Mouse (Mus musculus): ENCODE measurements around the gene Mall. TPM values are rescaled to one million over a fixed set of nuclear protein-coding genes. Genes with fewer than 3 reads are reported as not detected.

Mall gene
- polyA plus RNA-seq, 1 experiment from 2014 or later = 0.91 TPM

GRCm38 (mm10) chr2:127735512-127736145, 5.9 kb upstream of the Mall start:
- Histone ChIP-seq H3K4me1 (replicated peaks; ENCODE audit: control insufficient read depth, insufficient read depth, low read length) (no peaks in the 10 kb centered on the region), H3K27ac (ENCODE audit: low read length) (no peak overlapping the region), H3K9ac (replicated peaks; ENCODE audit: low read depth, low read length) (no peak overlapping the region), H3K4me2 (ENCODE audit: low read length) (no peak overlapping the region), H3K27me3 (replicated peaks; ENCODE audit: control insufficient read depth, insufficient read depth, low read length) (no peaks in the 10 kb centered on the region), H3K9me3 (ENCODE audit: control insufficient read depth, low read length) (no peaks in the 10 kb centered on the region), H3K4me3 (replicated peaks; ENCODE audit: low read length) (no peak overlapping the region), H3K36me3 (ENCODE audit: control insufficient read depth, insufficient read depth) (no peaks in the 10 kb centered on the region)
- 69% methylated on average over 9 of the region's 9 CpGs for WGBS
- no peak for ATAC-seq

- Histone ChIP-seq H3K4me1 (replicated peaks; ENCODE audit: control insufficient read depth, insufficient read depth, low read length) (no peaks in the 10 kb centered on the region), H3K4me3 (replicated peaks; ENCODE audit: low read length) (no peak overlapping the region), H3K9ac (replicated peaks; ENCODE audit: low read depth, low read length) (no peak overlapping the region), H3K9me3 (ENCODE audit: control insufficient read depth, low read length) (no peaks in the 10 kb centered on the region), H3K4me2 (ENCODE audit: low read length) (no peak overlapping the region), H3K27ac (ENCODE audit: low read length) (no peak overlapping the region), H3K27me3 (replicated peaks; ENCODE audit: control insufficient read depth, insufficient read depth, low read length) (no peaks in the 10 kb centered on the region), H3K36me3 (ENCODE audit: control insufficient read depth, insufficient read depth) (no peaks in the 10 kb centered on the region)
- ATAC-seq = no peak
- WGBS = 84% methylated on average over 5 of the region's 5 CpGs
Observed at GRCm38 (mm10) chr2:127734889-127735288, 5.2 kb upstream of the Mall start.

- Histone ChIP-seq H3K4me3 (replicated peaks; ENCODE audit: low read length) (no peak overlapping the region), H3K36me3 (ENCODE audit: control insufficient read depth, insufficient read depth) (no peaks in the 10 kb centered on the region), H3K4me2 (ENCODE audit: low read length) (no peak overlapping the region), H3K27me3 (replicated peaks; ENCODE audit: control insufficient read depth, insufficient read depth, low read length) (peaks cover 7% of the 10 kb centered on the region; the same call in 1 of the 2 replicates), H3K4me1 (replicated peaks; ENCODE audit: control insufficient read depth, insufficient read depth, low read length) (no peaks in the 10 kb centered on the region), H3K9me3 (ENCODE audit: control insufficient read depth, low read length) (no peaks in the 10 kb centered on the region), H3K9ac (replicated peaks; ENCODE audit: low read depth, low read length) (no peak overlapping the region), H3K27ac (ENCODE audit: low read length) (no peak overlapping the region)
- no peak for ATAC-seq
- 62% methylated on average over 7 of the region's 7 CpGs for WGBS
Observed at GRCm38 (mm10) chr2:127730301-127730997, 717 bp upstream of the Mall start.

GRCm38 (mm10) chr2:127728661-127729450, 876 bp downstream of the Mall start:
- Histone ChIP-seq H3K9me3 (ENCODE audit: control insufficient read depth, low read length) (no peaks in the 10 kb centered on the region), H3K4me2 (ENCODE audit: low read length) (no peak overlapping the region), H3K4me1 (replicated peaks; ENCODE audit: control insufficient read depth, insufficient read depth, low read length) (no peaks in the 10 kb centered on the region), H3K27ac (ENCODE audit: low read length) (no peak overlapping the region), H3K27me3 (replicated peaks; ENCODE audit: control insufficient read depth, insufficient read depth, low read length) (peaks cover 7% of the 10 kb centered on the region; the same call in 1 of the 2 replicates), H3K9ac (replicated peaks; ENCODE audit: low read depth, low read length) (no peak overlapping the region), H3K4me3 (replicated peaks; ENCODE audit: low read length) (no peak overlapping the region), H3K36me3 (ENCODE audit: control insufficient read depth, insufficient read depth) (no peaks in the 10 kb centered on the region)
- ATAC-seq = no peak
- WGBS = 41% methylated on average over 15 of the region's 15 CpGs

DNA sequence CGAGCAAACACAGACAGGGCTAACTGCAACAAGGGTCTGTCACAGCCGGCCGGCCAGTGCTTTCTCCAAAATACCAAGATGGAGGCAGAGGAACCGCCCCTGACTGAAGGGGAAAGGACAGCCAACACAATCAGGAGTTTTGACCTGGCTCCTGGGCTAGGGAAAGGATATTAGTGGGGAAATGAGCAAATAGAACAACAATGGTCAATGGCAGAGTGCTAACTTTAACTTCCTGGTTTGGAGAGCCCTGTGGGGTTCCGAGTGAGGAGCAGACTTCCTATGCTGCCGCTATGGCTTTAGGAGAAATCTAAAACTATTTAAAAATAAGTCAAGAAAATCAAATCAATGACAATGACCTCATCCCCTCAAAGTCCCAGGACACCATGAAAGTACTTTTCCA, 1.6 kb downstream of the Mall start:
- no peak for ATAC-seq
- Histone ChIP-seq H3K9me3 (ENCODE audit: control insufficient read depth, low read length) (no peaks in the 10 kb centered on the region), H3K9ac (replicated peaks; ENCODE audit: low read depth, low read length) (no peak overlapping the region), H3K4me2 (ENCODE audit: low read length) (no peak overlapping the region), H3K27ac (ENCODE audit: low read length) (no peak overlapping the region), H3K4me1 (replicated peaks; ENCODE audit: control insufficient read depth, insufficient read depth, low read length) (no peaks in the 10 kb centered on the region), H3K4me3 (replicated peaks; ENCODE audit: low read length) (no peak overlapping the region), H3K27me3 (replicated peaks; ENCODE audit: control insufficient read depth, insufficient read depth, low read length) (peaks cover 7% of the 10 kb centered on the region; the same call in 1 of the 2 replicates), H3K36me3 (ENCODE audit: control insufficient read depth, insufficient read depth) (no peaks in the 10 kb centered on the region)
- WGBS = 86% methylated on average over 6 of the region's 6 CpGs

DNA sequence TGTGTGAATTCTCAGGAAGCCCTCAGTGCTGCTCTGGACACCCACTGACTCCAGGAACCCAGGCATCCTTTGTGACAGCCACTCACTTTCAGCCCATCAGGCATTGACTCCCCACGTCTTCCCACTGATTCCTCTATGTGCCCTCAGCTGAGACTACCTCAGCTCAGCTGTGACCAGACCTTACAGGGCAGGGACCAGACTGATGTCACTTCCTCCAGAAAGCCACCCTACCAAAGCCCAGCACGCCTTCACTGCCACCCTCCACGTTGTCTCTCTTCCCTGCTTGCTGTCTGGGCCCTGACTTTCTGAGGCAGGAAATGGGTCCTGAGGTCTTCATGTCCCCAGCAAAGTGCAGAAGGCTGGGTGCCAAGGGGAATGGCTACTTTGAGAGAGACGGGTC, 6.5 kb downstream of the Mall start:
- Histone ChIP-seq H3K4me2 (ENCODE audit: low read length) (no peak overlapping the region), H3K9me3 (ENCODE audit: control insufficient read depth, low read length) (no peaks in the 10 kb centered on the region), H3K9ac (replicated peaks; ENCODE audit: low read depth, low read length) (no peak overlapping the region), H3K36me3 (ENCODE audit: control insufficient read depth, insufficient read depth) (no peaks in the 10 kb centered on the region), H3K27me3 (replicated peaks; ENCODE audit: control insufficient read depth, insufficient read depth, low read length) (no peaks in the 10 kb centered on the region), H3K4me3 (replicated peaks; ENCODE audit: low read length) (no peak overlapping the region), H3K4me1 (replicated peaks; ENCODE audit: control insufficient read depth, insufficient read depth, low read length) (no peaks in the 10 kb centered on the region), H3K27ac (ENCODE audit: low read length) (no peak overlapping the region)
- ATAC-seq = no peak
- WGBS = 68% methylated on average over 4 of the region's 4 CpGs

DNA sequence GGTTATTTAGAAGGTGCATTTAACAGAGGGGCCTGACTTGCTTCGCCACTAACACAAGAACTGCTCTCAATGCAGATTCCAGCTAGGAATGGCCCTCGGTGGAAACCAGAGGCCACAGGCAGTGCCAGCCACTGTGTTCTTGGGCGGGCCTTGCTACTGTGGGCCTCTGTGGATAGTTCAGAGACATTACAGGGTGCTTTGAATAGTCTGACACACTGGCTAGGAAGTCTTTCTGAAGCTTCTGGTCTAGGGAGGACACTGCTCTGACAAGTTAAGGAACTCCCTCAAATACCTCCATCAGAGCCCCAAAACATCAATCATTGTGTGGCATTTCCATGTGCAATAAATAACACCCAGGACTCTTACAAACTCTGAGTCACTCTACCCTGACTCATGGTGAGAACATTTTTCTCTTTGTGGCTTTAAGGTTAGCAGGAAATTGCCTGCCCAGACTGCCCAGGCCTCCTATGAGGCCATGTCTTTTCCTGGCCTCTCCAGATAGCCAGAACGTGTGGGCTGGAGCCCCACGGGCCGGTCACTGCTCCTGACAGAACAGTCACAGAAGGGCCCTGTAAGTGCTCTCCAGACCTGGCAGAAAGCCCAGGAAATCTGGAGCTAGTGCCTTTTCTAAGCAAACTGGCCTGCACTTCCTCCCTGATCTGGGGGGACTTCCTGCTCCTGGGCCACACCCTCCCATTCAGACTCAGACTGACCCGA, 7.4 kb downstream of the Mall start:
- Histone ChIP-seq H3K9ac (replicated peaks; ENCODE audit: low read depth, low read length) (no peak overlapping the region), H3K9me3 (ENCODE audit: control insufficient read depth, low read length) (no peaks in the 10 kb centered on the region), H3K27me3 (replicated peaks; ENCODE audit: control insufficient read depth, insufficient read depth, low read length) (no peaks in the 10 kb centered on the region), H3K4me3 (replicated peaks; ENCODE audit: low read length) (no peak overlapping the region), H3K4me2 (ENCODE audit: low read length) (no peak overlapping the region), H3K27ac (ENCODE audit: low read length) (no peak overlapping the region), H3K4me1 (replicated peaks; ENCODE audit: control insufficient read depth, insufficient read depth, low read length) (no peaks in the 10 kb centered on the region), H3K36me3 (ENCODE audit: control insufficient read depth, insufficient read depth) (no peaks in the 10 kb centered on the region)
- peak; percentile 36; the same call in 1 of the 2 replicates for ATAC-seq
- WGBS = 57% methylated on average over 7 of the region's 7 CpGs

GRCm38 (mm10) chr2:127718839-127719468, 10.8 kb downstream of the Mall start:
- Histone ChIP-seq H3K9me3 (ENCODE audit: control insufficient read depth, low read length) (no peaks in the 10 kb centered on the region), H3K36me3 (ENCODE audit: control insufficient read depth, insufficient read depth) (no peaks in the 10 kb centered on the region), H3K27ac (ENCODE audit: low read length) (no peak overlapping the region), H3K9ac (replicated peaks; ENCODE audit: low read depth, low read length) (no peak overlapping the region), H3K4me3 (replicated peaks; ENCODE audit: low read length) (no peak overlapping the region), H3K4me2 (ENCODE audit: low read length) (no peak overlapping the region), H3K27me3 (replicated peaks; ENCODE audit: control insufficient read depth, insufficient read depth, low read length) (no peaks in the 10 kb centered on the region), H3K4me1 (replicated peaks; ENCODE audit: control insufficient read depth, insufficient read depth, low read length) (no peaks in the 10 kb centered on the region)
- ATAC-seq = no peak
- 70% methylated on average over 8 of the region's 8 CpGs for WGBS

All from forebrain, embryonic 16.5 days (tissue).